Mouse (Mus musculus): ENCODE measurements around the gene Dnaaf1. TPM values are rescaled to one million over a fixed set of nuclear protein-coding genes. Genes with fewer than 3 reads are reported as not detected.

The Dnaaf1 gene
- polyA plus RNA-seq, 1 experiment from 2014 or later = 0.26 TPM

- H3K4me1 ChIP-seq (ENCODE audit: control insufficient read depth, insufficient read depth, low read length) = 0 out of 2 replicates have a peak, but pooled peaks cover 5% of the 10 kb centered on the region
- H3K27me3 ChIP-seq (ENCODE audit: control insufficient read depth, insufficient read depth, low read length) = peaks cover 42% of the 10 kb centered on the region
- H3K36me3 ChIP-seq (ENCODE audit: control insufficient read depth, insufficient read depth, low read length) = no peaks in the 10 kb centered on the region
- H3K9me3 ChIP-seq (replicated peaks; ENCODE audit: control insufficient read depth, low read length) = no peaks in the 10 kb centered on the region
- H3K27ac ChIP-seq (ENCODE audit: low read depth, low read length) = no peak overlapping the region
- H3K9ac ChIP-seq (ENCODE audit: low read depth, low read length) = no peak overlapping the region
- ATAC-seq (replicated peaks; ENCODE audit: insufficient number of reproducible peaks, low FRiP score, low TSS enrichment) = no peak
- H3K4me3 ChIP-seq (ENCODE audit: low read depth, low read length) = no peak overlapping the region
- no peak overlapping the region for H3K4me2 ChIP-seq
- whole genome bisulfite sequencing (ENCODE audit: insufficient replicate concordance) = 80% methylated on average over 4 of the region's 4 CpGs
These were observed 62.3 kb downstream of the Dnaaf1 start for GRCm38 (mm10) chr8:119637381-119637780.

- H3K4me3 ChIP-seq (ENCODE audit: low read depth, low read length) = no peak overlapping the region
- no peak overlapping the region for H3K9ac ChIP-seq (ENCODE audit: low read depth, low read length)
- no peaks in the 10 kb centered on the region for H3K36me3 ChIP-seq (ENCODE audit: control insufficient read depth, insufficient read depth, low read length)
- H3K27me3 ChIP-seq (ENCODE audit: control insufficient read depth, insufficient read depth, low read length) = peaks cover 35% of the 10 kb centered on the region
- no peak overlapping the region for H3K4me2 ChIP-seq
- ATAC-seq (replicated peaks; ENCODE audit: insufficient number of reproducible peaks, low FRiP score, low TSS enrichment) = no peak
- no peaks in the 10 kb centered on the region for H3K9me3 ChIP-seq (replicated peaks; ENCODE audit: control insufficient read depth, low read length)
- 79% methylated on average over 6 of the region's 6 CpGs for WGBS (ENCODE audit: insufficient replicate concordance)
- 0 out of 2 replicates have a peak, but pooled peaks cover 5% of the 10 kb centered on the region for H3K4me1 ChIP-seq (ENCODE audit: control insufficient read depth, insufficient read depth, low read length)
- H3K27ac ChIP-seq (ENCODE audit: low read depth, low read length) = no peak overlapping the region
These were observed 63.2 kb downstream of the Dnaaf1 start for GRCm38 (mm10) chr8:119638261-119638660.

GRCm38 (mm10) chr8:119639798-119640197 is 64.8 kb downstream of the Dnaaf1 start:
- Histone ChIP-seq H3K9me3 (replicated peaks; ENCODE audit: control insufficient read depth, low read length) (no peaks in the 10 kb centered on the region), H3K36me3 (ENCODE audit: control insufficient read depth, insufficient read depth, low read length) (no peaks in the 10 kb centered on the region), H3K4me1 (ENCODE audit: control insufficient read depth, insufficient read depth, low read length) (0 out of 2 replicates have a peak, but pooled peaks cover 5% of the 10 kb centered on the region), H3K27me3 (ENCODE audit: control insufficient read depth, insufficient read depth, low read length) (peaks cover 22% of the 10 kb centered on the region), H3K4me3 (ENCODE audit: low read depth, low read length) (no peak overlapping the region), H3K27ac (ENCODE audit: low read depth, low read length) (no peak overlapping the region), H3K4me2 (no peak overlapping the region), H3K9ac (ENCODE audit: low read depth, low read length) (no peak overlapping the region)
- whole genome bisulfite sequencing (ENCODE audit: insufficient replicate concordance) = 70% methylated on average over 7 of the region's 7 CpGs
- no peak for ATAC-seq (replicated peaks; ENCODE audit: insufficient number of reproducible peaks, low FRiP score, low TSS enrichment)

- no peak for ATAC-seq (replicated peaks; ENCODE audit: insufficient number of reproducible peaks, low FRiP score, low TSS enrichment)
- 65% methylated on average over 5 of the region's 5 CpGs for WGBS (ENCODE audit: insufficient replicate concordance)
- no peak overlapping the region for H3K4me2 ChIP-seq
These were observed 66.0 kb downstream of the Dnaaf1 start for GRCm38 (mm10) chr8:119641058-119641457.

GRCm38 (mm10) chr8:119642960-119643359 is 67.9 kb downstream of the Dnaaf1 start:
- Histone ChIP-seq H3K9me3 (replicated peaks; ENCODE audit: control insufficient read depth, low read length) (no peaks in the 10 kb centered on the region), H3K27ac (ENCODE audit: low read depth, low read length) (no peak overlapping the region), H3K4me2 (no peak overlapping the region), H3K36me3 (ENCODE audit: control insufficient read depth, insufficient read depth, low read length) (no peaks in the 10 kb centered on the region), H3K4me1 (ENCODE audit: control insufficient read depth, insufficient read depth, low read length) (no peaks in the 10 kb centered on the region), H3K27me3 (ENCODE audit: control insufficient read depth, insufficient read depth, low read length) (no peaks in the 10 kb centered on the region), H3K4me3 (ENCODE audit: low read depth, low read length) (no peak overlapping the region), H3K9ac (ENCODE audit: low read depth, low read length) (no peak overlapping the region)
- ATAC-seq (replicated peaks; ENCODE audit: insufficient number of reproducible peaks, low FRiP score, low TSS enrichment) = no peak
- WGBS (ENCODE audit: insufficient replicate concordance) = 91% methylated on average over 1 of the region's 1 CpGs

More at GRCm38 (mm10) chr8:119641058-119641457, 66.0 kb downstream of the Dnaaf1 start:
- Histone ChIP-seq H3K36me3 (ENCODE audit: control insufficient read depth, insufficient read depth, low read length) (no peaks in the 10 kb centered on the region), H3K9ac (ENCODE audit: low read depth, low read length) (no peak overlapping the region), H3K4me3 (ENCODE audit: low read depth, low read length) (no peak overlapping the region), H3K9me3 (replicated peaks; ENCODE audit: control insufficient read depth, low read length) (no peaks in the 10 kb centered on the region), H3K27ac (ENCODE audit: low read depth, low read length) (no peak overlapping the region), H3K27me3 (ENCODE audit: control insufficient read depth, insufficient read depth, low read length) (peaks cover 10% of the 10 kb centered on the region; the same call in 1 of the 2 replicates), H3K4me1 (ENCODE audit: control insufficient read depth, insufficient read depth, low read length) (0 out of 2 replicates have a peak, but pooled peaks cover 3% of the 10 kb centered on the region)

- Histone ChIP-seq H3K4me2 (no peak overlapping the region), H3K9ac (ENCODE audit: low read depth, low read length) (no peak overlapping the region), H3K27ac (ENCODE audit: low read depth, low read length) (no peak overlapping the region), H3K4me3 (ENCODE audit: low read depth, low read length) (no peak overlapping the region), H3K9me3 (replicated peaks; ENCODE audit: control insufficient read depth, low read length) (no peaks in the 10 kb centered on the region), H3K27me3 (ENCODE audit: control insufficient read depth, insufficient read depth, low read length) (no peaks in the 10 kb centered on the region), H3K4me1 (ENCODE audit: control insufficient read depth, insufficient read depth, low read length) (no peaks in the 10 kb centered on the region), H3K36me3 (ENCODE audit: control insufficient read depth, insufficient read depth, low read length) (no peaks in the 10 kb centered on the region)
- ATAC-seq (replicated peaks; ENCODE audit: insufficient number of reproducible peaks, low FRiP score, low TSS enrichment) = no peak
- 81% methylated on average over 17 of the region's 17 CpGs for WGBS (ENCODE audit: insufficient replicate concordance)
These were observed 69.5 kb downstream of the Dnaaf1 start for GRCm38 (mm10) chr8:119644429-119644960.

- WGBS (ENCODE audit: insufficient replicate concordance) = 67% methylated on average over 18 of the region's 18 CpGs
- no peak overlapping the region for H3K4me2 ChIP-seq
These were observed 70.1 kb downstream of the Dnaaf1 start for GRCm38 (mm10) chr8:119644981-119645597.

GRCm38 (mm10) chr8:119646197-119646596 is 71.2 kb downstream of the Dnaaf1 start:
- no peak overlapping the region for H3K4me2 ChIP-seq
- no peak overlapping the region for H3K27ac ChIP-seq (ENCODE audit: low read depth, low read length)
- H3K4me3 ChIP-seq (ENCODE audit: low read depth, low read length) = no peak overlapping the region
- H3K9ac ChIP-seq (ENCODE audit: low read depth, low read length) = no peak overlapping the region
- 70% methylated on average over 3 of the region's 3 CpGs for WGBS (ENCODE audit: insufficient replicate concordance)
- no peaks in the 10 kb centered on the region for H3K4me1 ChIP-seq (ENCODE audit: control insufficient read depth, insufficient read depth, low read length)
- H3K9me3 ChIP-seq (replicated peaks; ENCODE audit: control insufficient read depth, low read length) = no peaks in the 10 kb centered on the region
- H3K27me3 ChIP-seq (ENCODE audit: control insufficient read depth, insufficient read depth, low read length) = no peaks in the 10 kb centered on the region
- no peaks in the 10 kb centered on the region for H3K36me3 ChIP-seq (ENCODE audit: control insufficient read depth, insufficient read depth, low read length)
- no peak for ATAC-seq (replicated peaks; ENCODE audit: insufficient number of reproducible peaks, low FRiP score, low TSS enrichment)

More at GRCm38 (mm10) chr8:119644981-119645597, 70.1 kb downstream of the Dnaaf1 start:
- H3K9ac ChIP-seq (ENCODE audit: low read depth, low read length) = no peak overlapping the region
- H3K36me3 ChIP-seq (ENCODE audit: control insufficient read depth, insufficient read depth, low read length) = no peaks in the 10 kb centered on the region
- ATAC-seq (replicated peaks; ENCODE audit: insufficient number of reproducible peaks, low FRiP score, low TSS enrichment) = no peak
- no peak overlapping the region for H3K4me3 ChIP-seq (ENCODE audit: low read depth, low read length)
- H3K4me1 ChIP-seq (ENCODE audit: control insufficient read depth, insufficient read depth, low read length) = no peaks in the 10 kb centered on the region
- H3K27ac ChIP-seq (ENCODE audit: low read depth, low read length) = no peak overlapping the region
- H3K27me3 ChIP-seq (ENCODE audit: control insufficient read depth, insufficient read depth, low read length) = no peaks in the 10 kb centered on the region
- H3K9me3 ChIP-seq (replicated peaks; ENCODE audit: control insufficient read depth, low read length) = no peaks in the 10 kb centered on the region

- H3K9me3 ChIP-seq (replicated peaks; ENCODE audit: control insufficient read depth, low read length) = no peaks in the 10 kb centered on the region
- H3K36me3 ChIP-seq (ENCODE audit: control insufficient read depth, insufficient read depth, low read length) = no peaks in the 10 kb centered on the region
- ATAC-seq (replicated peaks; ENCODE audit: insufficient number of reproducible peaks, low FRiP score, low TSS enrichment) = no peak
- H3K4me1 ChIP-seq (ENCODE audit: control insufficient read depth, insufficient read depth, low read length) = no peaks in the 10 kb centered on the region
- H3K27ac ChIP-seq (ENCODE audit: low read depth, low read length) = no peak overlapping the region
- H3K4me2 ChIP-seq = no peak overlapping the region
- WGBS (ENCODE audit: insufficient replicate concordance) = 77% methylated on average over 7 of the region's 7 CpGs
- no peak overlapping the region for H3K4me3 ChIP-seq (ENCODE audit: low read depth, low read length)
- H3K9ac ChIP-seq (ENCODE audit: low read depth, low read length) = no peak overlapping the region
- H3K27me3 ChIP-seq (ENCODE audit: control insufficient read depth, insufficient read depth, low read length) = no peaks in the 10 kb centered on the region
These were observed 71.8 kb downstream of the Dnaaf1 start for GRCm38 (mm10) chr8:119646846-119647245.

All from heart, embryonic 11.5 days (tissue).